Mouse (Mus musculus): ENCODE measurements around the gene Serpina1e.
A peak's percentile ranks its signal among the peaks of the same experiment; 100 is the strongest.
"Not testable (repeated sequence)": the region's sequence is repeated elsewhere in the genome, so short reads cannot be mapped to it uniquely, and the experiment has no call there.

Gene Serpina1e

DNA sequence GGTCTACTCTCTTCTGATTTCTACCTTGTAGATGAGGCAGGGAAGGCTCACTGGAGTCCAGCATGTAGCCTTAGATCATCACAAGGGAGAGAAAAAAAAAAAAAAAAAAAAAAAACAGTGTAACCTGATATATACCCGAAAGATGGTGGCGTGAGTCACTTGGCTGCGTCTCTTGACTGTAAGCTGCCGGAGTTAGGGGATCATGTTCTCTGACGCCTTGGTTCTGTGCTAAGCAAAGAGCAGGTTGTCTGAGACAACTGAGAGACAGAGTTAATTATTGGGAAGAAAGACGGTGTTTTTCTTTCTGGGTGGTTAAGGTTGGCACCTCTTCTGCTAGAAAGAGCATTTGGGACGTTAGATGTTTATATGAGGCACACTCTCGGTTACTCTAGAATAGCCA lies 4.1 kb upstream of the Serpina1e start:
- DNase-seq (ENCODE audit: low spot score): no peak

DNA sequence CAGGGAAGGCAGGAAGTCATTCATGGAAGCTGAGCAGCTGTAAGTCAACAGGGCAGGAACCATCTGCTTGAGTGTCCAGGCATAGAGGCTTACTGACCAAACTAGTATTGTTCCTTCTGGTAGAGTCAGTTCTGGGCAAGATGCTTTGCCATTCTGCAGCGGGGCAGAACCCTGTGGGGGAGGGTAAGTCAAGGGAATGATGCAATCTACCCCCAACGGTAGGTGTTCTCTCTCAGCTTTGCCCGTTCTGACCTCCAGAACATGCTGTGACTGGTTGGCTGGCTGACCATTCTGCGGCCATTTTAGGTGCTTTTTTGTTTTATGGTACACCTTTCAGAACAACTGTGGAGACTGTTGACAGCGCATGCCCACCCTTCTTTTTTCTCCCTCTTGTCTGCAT lies 3.6 kb upstream of the Serpina1e start:
- DNase-seq (ENCODE audit: low spot score): no peak

DNA sequence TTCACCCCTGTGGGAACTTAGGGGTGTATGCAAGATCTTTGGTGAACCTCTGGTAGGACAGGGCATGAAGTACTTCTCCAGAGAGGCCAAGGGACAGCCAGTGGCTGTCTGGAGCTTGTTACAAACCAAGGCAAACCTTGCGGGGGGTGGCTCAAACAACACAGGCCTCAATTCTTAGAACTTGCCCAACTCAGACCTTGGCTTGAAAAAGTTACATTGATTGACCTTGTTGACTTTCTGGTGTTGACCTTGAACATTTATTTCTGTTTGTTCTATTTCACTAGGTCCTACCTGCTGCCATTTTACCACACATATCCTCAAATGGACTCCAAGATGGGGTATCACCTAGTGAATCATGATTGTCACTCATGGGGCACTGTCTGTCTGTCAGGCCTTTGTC lies 2.9 kb upstream of the Serpina1e start:
- no peak for DNase-seq (ENCODE audit: low spot score)

DNA sequence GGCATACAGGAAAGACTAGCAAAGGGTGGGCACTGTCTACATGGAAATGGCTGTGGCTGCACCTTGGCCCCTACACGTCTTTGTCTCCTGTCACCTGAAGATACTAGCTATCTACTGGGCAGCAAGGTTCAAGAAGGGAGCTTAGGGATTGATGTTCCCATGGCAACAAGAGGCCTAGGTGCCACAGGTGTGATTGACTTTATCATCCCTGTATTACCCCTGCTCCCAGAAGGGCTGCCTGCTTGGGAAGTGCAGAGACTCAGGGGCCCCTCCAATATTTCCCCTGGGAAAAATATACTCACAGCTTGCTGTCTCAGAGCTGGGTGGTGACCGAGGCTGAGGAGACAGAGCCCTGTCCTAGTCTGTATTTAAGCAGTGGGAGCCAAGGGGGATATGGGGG lies 2.2 kb downstream of the Serpina1e start:
- not testable (repeated sequence) for DNase-seq (ENCODE audit: low spot score)

DNA sequence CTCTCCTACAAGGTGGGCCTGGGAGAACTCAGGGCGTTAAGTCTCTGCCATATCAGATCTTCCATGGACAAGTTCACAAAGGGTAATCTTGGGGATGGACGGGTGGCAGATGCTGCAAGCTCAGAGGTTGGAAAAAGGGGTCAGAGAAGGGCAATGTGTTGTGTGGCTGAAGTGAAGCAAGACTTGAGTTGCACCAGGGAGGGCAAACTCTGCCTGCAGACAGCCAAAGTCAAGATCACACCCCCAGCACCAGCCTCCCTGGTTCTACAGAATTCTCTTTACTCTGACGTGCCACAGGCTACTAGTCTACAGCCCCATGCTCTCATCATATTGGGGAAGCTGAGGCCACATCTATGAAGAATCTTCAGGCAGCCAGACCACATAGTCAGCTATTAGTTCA lies 5.8 kb downstream of the Serpina1e start:
- DNase-seq (ENCODE audit: low spot score): not testable (repeated sequence)

DNA sequence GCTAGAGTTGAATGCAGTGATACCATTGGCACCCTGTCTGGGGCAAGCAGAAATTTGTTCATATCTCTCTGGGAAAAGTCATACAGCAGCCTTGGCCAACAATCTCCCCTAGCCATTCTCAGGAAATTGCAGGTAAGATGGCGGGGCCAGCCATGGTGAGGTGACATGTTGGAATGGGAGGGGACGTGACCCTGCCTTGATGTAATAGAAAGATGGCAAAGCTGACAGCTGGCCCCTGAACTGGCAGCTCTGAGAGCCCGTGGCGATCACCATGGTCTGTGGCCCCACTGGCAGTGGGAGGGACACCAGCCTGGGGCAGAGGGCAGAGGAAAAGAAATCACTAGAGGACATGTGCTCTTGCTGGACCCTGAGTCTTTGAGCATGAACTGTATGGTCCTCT lies 12.5 kb downstream of the Serpina1e start:
- no peak for DNase-seq (ENCODE audit: low spot score)

DNA sequence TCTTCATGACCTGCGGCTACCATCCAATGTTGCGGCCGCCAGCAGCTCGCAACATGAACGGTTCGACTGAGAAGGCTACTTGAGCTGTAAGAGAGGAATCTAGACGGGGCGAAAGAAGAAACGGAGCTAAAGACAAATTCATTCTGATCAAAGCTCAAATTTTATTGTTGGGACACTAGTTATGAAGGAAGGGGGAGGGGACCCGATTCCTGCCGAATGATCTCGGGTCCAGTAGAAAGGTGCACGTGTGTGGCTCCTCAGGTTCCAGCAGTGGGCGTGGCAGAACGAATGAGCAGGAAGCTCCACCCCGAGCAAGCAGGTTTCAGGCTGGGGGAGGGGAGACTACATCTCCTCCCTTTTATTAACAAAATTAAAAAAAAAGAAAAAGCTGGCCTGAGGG lies 49.6 kb downstream of the Serpina1e start:
- not testable (repeated sequence) for DNase-seq (ENCODE audit: low spot score)

DNA sequence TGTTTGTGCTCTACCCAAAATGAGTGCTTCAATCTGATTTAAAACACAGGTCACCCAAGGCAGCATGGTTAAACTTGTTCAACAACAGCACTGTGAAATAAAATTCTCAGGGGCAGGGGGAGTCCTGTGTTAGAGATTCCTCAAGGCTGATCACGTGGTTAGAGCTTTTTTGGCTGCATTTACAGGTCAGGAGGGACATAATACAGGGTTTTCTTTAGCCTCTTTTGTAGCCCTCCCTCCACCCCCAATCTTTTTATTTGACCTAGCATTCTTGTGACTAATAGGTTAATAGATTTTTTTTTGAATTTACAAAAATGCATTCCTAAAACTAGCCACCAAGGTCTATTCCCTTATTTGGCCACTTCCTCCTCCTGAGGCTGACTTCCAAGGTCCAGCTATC lies 51.0 kb downstream of the Serpina1e start:
- not testable (repeated sequence) for DNase-seq (ENCODE audit: low spot score)

DNA sequence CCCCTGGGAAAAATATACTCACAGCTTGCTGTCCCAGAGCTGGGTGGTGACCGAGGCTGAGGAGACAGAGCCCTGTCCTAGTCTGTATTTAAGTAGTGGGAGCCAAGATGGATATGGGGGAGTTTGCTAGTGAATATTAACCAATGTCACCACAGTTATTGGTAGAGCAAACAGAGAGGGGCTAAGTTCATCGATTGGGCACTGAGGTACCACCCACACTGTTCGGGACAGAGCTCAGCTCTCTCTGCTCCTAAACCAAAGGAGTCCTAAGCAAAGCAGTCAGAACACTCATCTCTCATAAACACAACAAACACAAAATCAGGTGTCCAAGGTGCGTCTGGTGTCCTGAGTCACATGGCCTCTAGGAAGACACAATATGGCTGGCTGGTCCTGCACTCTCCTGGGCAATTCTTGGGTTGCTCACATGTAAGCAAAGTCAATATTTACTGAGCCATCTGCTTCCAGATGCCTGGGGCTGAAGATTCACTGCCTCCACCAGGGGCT lies 53.9 kb downstream of the Serpina1e start, which contains the start of gene Serpina1c:
Gene Serpina1c (minus strand): TSS at position 51 of the 504 bp plus-strand sequence.
- DNase-seq (ENCODE audit: low spot score): not testable (repeated sequence)

DNA sequence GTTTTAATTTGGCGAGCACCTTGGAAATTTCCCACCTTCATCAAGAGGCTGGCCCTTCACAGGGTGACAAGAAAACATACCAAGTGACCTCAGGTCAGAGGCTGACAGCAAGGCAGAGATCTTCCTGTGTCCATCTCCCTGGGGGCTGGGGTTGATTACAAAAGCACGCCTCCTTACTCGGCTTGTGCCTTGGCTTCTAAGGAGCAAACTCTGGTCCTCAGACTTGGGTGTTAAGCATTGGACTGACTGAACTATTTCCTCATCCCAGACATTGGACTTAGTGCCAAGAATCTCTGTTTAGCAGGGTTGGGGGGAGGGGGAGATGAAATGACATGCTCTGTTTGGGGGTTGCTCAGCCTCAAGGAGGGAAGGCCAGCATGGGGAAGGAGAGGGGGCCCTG lies 56.8 kb downstream of the Serpina1e start:
- DNase-seq (ENCODE audit: low spot score): peak; percentile 4
